In genomic region chr2:60963616-60964015, GRCm38 (mm10) we compare ENCODE assay signal across 8 mouse cellular contexts. TPM values are rescaled to one million over a fixed set of nuclear protein-coding genes. Genes with fewer than 3 reads are reported as not detected.
DNase-seq lines count a peak whose midpoint lies in the region; ATAC-seq and TF ChIP-seq lines count a peak whose summit lies in the region.

No protein-coding gene starts in this region.

- TF ChIP-seq EP300 in CH12.LX (IDR thresholded peaks at IDR 0.05; ENCODE audit: low read length) = no peak

- peak overlapping the region; percentile 85 for H3ac ChIP-seq in myocyte (ENCODE audit: control insufficient read depth, insufficient read length)

- H3K4me3 ChIP-seq in CH12.LX (replicated peaks in 1 of 3; ENCODE audit: low read depth in 2 of 3, low read length in 2 of 3, poor library complexity in 1 of 3) = no peak overlapping the region
- peak overlapping the region; percentile 64 for H3K4me3 ChIP-seq in forebrain, embryonic 14.5 days (ENCODE audit: low read depth, low read length)
- H3K4me3 ChIP-seq in limb, embryonic 11.5 days (ENCODE audit: low read depth, low read length) = peak overlapping the region; percentile 79
- H3K4me3 ChIP-seq in myocyte = peak overlapping the region; percentile 85

- H3K27ac ChIP-seq in CH12.LX (ENCODE audit: insufficient read depth, low read depth) = no peak overlapping the region
- no peak overlapping the region for H3K27ac ChIP-seq in forebrain, embryonic 14.5 days (ENCODE audit: low read depth, low read length)
- H3K27ac ChIP-seq in limb, embryonic 11.5 days (replicated peaks; ENCODE audit: low read depth, low read length) = peak overlapping the region; percentile 97; the same call in 1 of the 2 replicates

- TF ChIP-seq RAD21 in CH12.LX (IDR thresholded peaks at IDR 0.05; ENCODE audit: low read depth, low read length) = no peak

- no peak overlapping the region for H3K9ac ChIP-seq in CH12.LX (ENCODE audit: insufficient read depth, low read depth)
- H3K9ac ChIP-seq in forebrain, embryonic 14.5 days (ENCODE audit: low read length) = peak overlapping the region; percentile 69
- H3K9ac ChIP-seq in limb, embryonic 11.5 days (ENCODE audit: low read length) = peak overlapping the region; percentile 91

- H3K9me3 ChIP-seq in CH12.LX (replicated peaks; ENCODE audit: low read length) = no peaks in the 10 kb centered on the region
- no peaks in the 10 kb centered on the region for H3K9me3 ChIP-seq in forebrain, embryonic 14.5 days (replicated peaks; ENCODE audit: control insufficient read depth, low read length)
- H3K9me3 ChIP-seq in limb, embryonic 11.5 days (ENCODE audit: control insufficient read depth, low read length) = no peaks in the 10 kb centered on the region

- dilution Hi-C loops in CH12.LX (cut with MboI; ENCODE audit: extremely low pct_ligation_motif_present, extremely low pct_unique_long_range_greater_than_20kb, low sequenced_read_pairs) = no loop called here

- in situ Hi-C loops in CH12.LX (cut with MboI; ENCODE audit: low pct_ligation_motif_present, low pct_unique_long_range_greater_than_20kb, low sequenced_read_pairs) = no loop called here

- H3K27me3 ChIP-seq in CH12.LX (replicated peaks) (peaks cover 14% of the 10 kb centered on the region), myocyte (ENCODE audit: control insufficient read depth, insufficient read depth, insufficient read length) (no peaks in the 10 kb centered on the region)
- peaks cover 9% of the 10 kb centered on the region; the same call in 1 of the 2 replicates for H3K27me3 ChIP-seq in forebrain, embryonic 14.5 days (replicated peaks; ENCODE audit: control insufficient read depth, insufficient read depth, low read length)
- no peaks in the 10 kb centered on the region for H3K27me3 ChIP-seq in limb, embryonic 11.5 days (ENCODE audit: control insufficient read depth, insufficient read depth, low read length)

- ATAC-seq in forebrain, embryonic 14.5 days = no peak
- ATAC-seq in limb, embryonic 11.5 days (ENCODE audit: insufficient number of reproducible peaks, low FRiP score, low TSS enrichment, low read depth) = no peak

- TF ChIP-seq POLR2A in CH12.LX (IDR thresholded peaks at IDR 0.05; ENCODE audit: low read depth, low read length) = no peak
- no peak for TF ChIP-seq POLR2A in myocyte (IDR thresholded peaks at IDR 0.05; ENCODE audit: insufficient read length, low read depth)

- DNase-seq in embryo, embryonic 11 days = peak; percentile 43
- no peak for DNase-seq in embryo, embryonic 10 days (ENCODE audit: low spot score)
- no peak for DNase-seq in CH12.LX (ENCODE audit: extremely low read depth)
- peak; percentile 49 for DNase-seq in forebrain, embryonic 14.5 days (ENCODE audit: low spot score)
- DNase-seq in limb, embryonic 11.5 days (ENCODE audit: low spot score) = no peak
- no peak for DNase-seq in spleen, postnatal 14 days (ENCODE audit: low spot score in 2 of 2)
- DNase-seq in ovary, postnatal 14 days (ENCODE audit: low spot score) = no peak

- no peaks in the 10 kb centered on the region for H3K36me3 ChIP-seq in CH12.LX (replicated peaks in 1 of 2; ENCODE audit: control insufficient read depth in 1 of 2, insufficient read depth in 1 of 2, low read length in 1 of 2)
- no peaks in the 10 kb centered on the region for H3K36me3 ChIP-seq in forebrain, embryonic 14.5 days (ENCODE audit: control insufficient read depth, insufficient read depth, low read length)
- H3K36me3 ChIP-seq in limb, embryonic 11.5 days (ENCODE audit: control insufficient read depth, insufficient read depth, low read length) = no peaks in the 10 kb centered on the region
- peaks cover 2% of the 10 kb centered on the region for H3K36me3 ChIP-seq in myocyte (ENCODE audit: control insufficient read depth, insufficient read depth)

- TF ChIP-seq CTCF in CH12.LX (conservative IDR thresholded peaks at IDR 0.05 in 1 of 2, IDR thresholded peaks at IDR 0.05 in 1 of 2; ENCODE audit: low read depth in 2 of 2, low read length in 2 of 2) = no peak

- H3K4me2 ChIP-seq in CH12.LX (ENCODE audit: insufficient read depth, low read depth, poor library complexity, severe bottlenecking) (peak overlapping the region; percentile 83), myocyte (ENCODE audit: low read depth) (peak overlapping the region; percentile 91)
- H3K4me2 ChIP-seq in forebrain, embryonic 14.5 days (ENCODE audit: low read length) = peak overlapping the region; percentile 90
- peak overlapping the region; percentile 50 for H3K4me2 ChIP-seq in limb, embryonic 11.5 days (ENCODE audit: low read depth, severe bottlenecking)

- WGBS in forebrain, embryonic 14.5 days = 10% methylated on average over 5 of the region's 5 CpGs
- 10% methylated on average over 5 of the region's 5 CpGs for WGBS in limb, embryonic 11.5 days

- peaks cover 0 to 4% of the 10 kb centered on the region in 2 experiments; a peak in 2 of 4 replicates for H3K4me1 ChIP-seq in CH12.LX (ENCODE audit: control insufficient read depth in 1 of 2, insufficient read depth in 2 of 2)
- H3K4me1 ChIP-seq in forebrain, embryonic 14.5 days (ENCODE audit: control insufficient read depth, insufficient read depth, low read length) = 0 out of 2 replicates have a peak, but pooled peaks cover 3% of the 10 kb centered on the region
- H3K4me1 ChIP-seq in limb, embryonic 11.5 days (ENCODE audit: control insufficient read depth, insufficient read depth, low read length) = peaks cover 5% of the 10 kb centered on the region; the same call in 1 of the 2 replicates

- no peaks in the 10 kb centered on the region for H3K79me2 ChIP-seq in CH12.LX (replicated peaks; ENCODE audit: control insufficient read depth, extremely low read depth, insufficient read depth, poor library complexity, severe bottlenecking)
- H3K79me2 ChIP-seq in myocyte (ENCODE audit: control insufficient read depth, insufficient read depth) = peaks cover 34% of the 10 kb centered on the region

TF ChIP-seq in CH12.LX, 34 proteins besides CTCF, POLR2A, EP300 and RAD21:
- no peak for TF ChIP-seq NRF1 (IDR thresholded peaks at IDR 0.05; ENCODE audit: low read depth, low read length)
- no peak for TF ChIP-seq TCF12 (IDR thresholded peaks at IDR 0.05; ENCODE audit: low read depth, low read length)
- TF ChIP-seq ZMIZ1 (IDR thresholded peaks at IDR 0.05; ENCODE audit: low read depth, low read length) = no peak
- TF ChIP-seq E2F4 (IDR thresholded peaks at IDR 0.05; ENCODE audit: insufficient replicate concordance, low read depth, low read length) = no peak
- no peak for TF ChIP-seq USF1 (IDR thresholded peaks at IDR 0.05; ENCODE audit: low read depth, low read length)
- TF ChIP-seq USF2 (conservative IDR thresholded peaks at IDR 0.05; ENCODE audit: low read depth, low read length) = no peak

TF ChIP-seq in myocyte, 11 proteins besides CTCF, POLR2A, EP300 and RAD21:
- TF ChIP-seq TCF12 (IDR thresholded peaks at IDR 0.05; ENCODE audit: insufficient read depth, poor library complexity, severe bottlenecking) = no peak
- no peak for TF ChIP-seq TCF3 (IDR thresholded peaks at IDR 0.05; ENCODE audit: insufficient read length, low read depth)
- TF ChIP-seq SRF (IDR thresholded peaks at IDR 0.05; ENCODE audit: control insufficient read depth, insufficient read length, low read depth) = no peak
- TF ChIP-seq E2F4 (IDR thresholded peaks at IDR 0.05; ENCODE audit: insufficient read depth) = no peak
- no peak for TF ChIP-seq POLR2AphosphoS2 (IDR thresholded peaks at IDR 0.05; ENCODE audit: insufficient read length, low read depth)

RNA-seq across cellular contexts. Expression of gene Rbms1, which starts 0.6 kb away (rescaled TPM):
- total RNA-seq in CH12.LX (2012; rRNA removed) (7.6 and 10.6 TPM in 2 replicates), CH12.LX (2014; rRNA removed) (12.6 and 12.9 TPM in 2 replicates)
- polyA plus RNA-seq in CH12.LX (2012; ENCODE audit: insufficient read length, low read depth) (26.8 and 33.9 TPM in 2 replicates), myocyte (2012; fragmentation: generic; extraction: Trizol) (34.8 TPM)
- polyA plus RNA-seq in forebrain, embryonic 14.5 days (2014; fragmentation: Nextera tagmentation; extraction: Ambion mirVana) = 20.0 and 21.6 TPM in 2 replicates
- polyA plus RNA-seq in limb, embryonic 11.5 days (2014; fragmentation: Nextera tagmentation; extraction: Ambion mirVana) = 111 and 112 TPM in 2 replicates

Comparison
In these comparisons a context has a peak if more than half of its experiments do, and no peak if none do; other contexts are left out.
1. DNase-seq: peak in embryo, embryonic 11 days (single experiment) and forebrain, embryonic 14.5 days (single experiment); none in embryo, embryonic 10 days (single experiment), CH12.LX (single experiment), limb, embryonic 11.5 days (single experiment), spleen, postnatal 14 days (0 of 2) and ovary, postnatal 14 days (single experiment).
2. H3K4me3 ChIP-seq: peak in forebrain, embryonic 14.5 days (single experiment), limb, embryonic 11.5 days (single experiment) and myocyte (single experiment); none in CH12.LX (0 of 3).
3. Peak in every context shown above with its lines, with median percentiles within 50 percentile points of each other: H3K4me2 ChIP-seq.